10 mouse cellular contexts compared by ENCODE assay signal in the genomic region with DNA sequence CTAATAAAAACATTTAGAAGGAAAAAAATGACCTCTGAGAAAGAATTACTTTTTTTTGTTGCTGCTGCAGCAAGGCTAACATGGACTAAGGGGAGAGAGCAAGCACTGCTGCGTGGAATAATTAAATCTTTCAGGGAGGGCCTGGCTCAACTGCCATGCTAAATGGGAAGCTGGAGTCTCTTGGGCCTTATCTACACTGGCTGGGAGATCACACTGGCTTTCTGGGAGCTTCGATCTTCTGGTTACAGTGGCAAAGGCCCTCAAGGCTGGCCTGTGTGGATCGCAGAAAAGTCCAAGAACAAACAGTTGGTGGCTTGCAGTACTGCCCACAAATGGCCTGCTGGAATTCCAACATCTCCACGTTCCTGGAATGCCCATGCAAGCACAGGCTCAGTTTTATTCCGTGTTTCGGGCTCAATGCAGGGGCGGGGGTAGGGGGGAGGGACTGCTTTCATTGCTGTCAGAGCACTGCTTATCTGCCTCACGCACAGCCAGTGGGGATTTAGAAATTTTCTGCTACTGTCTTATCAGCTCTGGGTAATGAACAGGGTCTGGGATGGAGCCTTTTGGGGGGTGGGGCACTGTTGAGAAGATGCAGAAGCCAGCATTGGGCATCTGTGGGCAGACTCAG.
A peak's percentile ranks its signal among the peaks of the same experiment; 100 is the strongest.
DNase-seq lines count a peak whose midpoint lies in the region; ATAC-seq and TF ChIP-seq lines count a peak whose summit lies in the region.
"Had no signal": no experiment of that assay in that cellular context is flagged by ENCODE, and none has a peak within 500 bp of the region (broad histone marks: within the 10 kb centered on the region; RNA-seq: fewer than 3 reads in every experiment).

No protein-coding gene starts in this region.

- peak; percentile 23 for ATAC-seq in heart, embryonic 14.5 days (ENCODE audit: insufficient number of reproducible peaks, insufficient read depth, low FRiP score, low read depth)
- ATAC-seq in heart, postnatal 0 days (ENCODE audit: insufficient read depth, low read depth) = peak; percentile 48
- ATAC-seq in midbrain, embryonic 13.5 days = peak; percentile 56

- H3K9me3 ChIP-seq in heart, embryonic 14.5 days (ENCODE audit: control insufficient read depth, low read length) = no peaks in the 10 kb centered on the region
- H3K9me3 ChIP-seq in heart, postnatal 0 days (replicated peaks; ENCODE audit: control insufficient read depth, low read length) = no peaks in the 10 kb centered on the region
- H3K9me3 ChIP-seq in midbrain, embryonic 13.5 days = no peaks in the 10 kb centered on the region

- peak overlapping the region; percentile 49 for H3K9ac ChIP-seq in heart, embryonic 14.5 days (ENCODE audit: low read length)
- H3K9ac ChIP-seq in heart, postnatal 0 days (replicated peaks; ENCODE audit: low read depth, low read length) = no peak overlapping the region
- peak overlapping the region; percentile 19; the same call in 1 of the 2 replicates for H3K9ac ChIP-seq in midbrain, embryonic 13.5 days (replicated peaks)
- H3K9ac ChIP-seq: liver, embryonic 14.5 days had no signal

- TF ChIP-seq EP300 in heart, postnatal 0 days (IDR thresholded peaks at IDR 0.05; ENCODE audit: low read depth) = no peak

- no peak overlapping the region for H3K4me3 ChIP-seq in heart, embryonic 14.5 days (ENCODE audit: control insufficient read depth in 1 of 2, insufficient read depth in 1 of 2, low read depth in 1 of 2, low read length in 2 of 2)
- H3K4me3 ChIP-seq in heart, postnatal 0 days (ENCODE audit: low read depth, low read length) = no peak overlapping the region
- H3K4me3 ChIP-seq in midbrain, embryonic 13.5 days (replicated peaks) = no peak overlapping the region
- no peak overlapping the region for H3K4me3 ChIP-seq in thymus, adult 2 months (ENCODE audit: control insufficient read depth, insufficient read depth, low read length)

- no peak for TF ChIP-seq CTCF in brain, embryonic 14.5 days (IDR thresholded peaks at IDR 0.05; ENCODE audit: borderline replicate concordance, extremely low read depth, insufficient read depth, insufficient read length)
- no peak for TF ChIP-seq CTCF in heart, postnatal 0 days (IDR thresholded peaks at IDR 0.05; ENCODE audit: low read depth)
- TF ChIP-seq CTCF in thymus, adult 2 months (IDR thresholded peaks at IDR 0.05; ENCODE audit: borderline replicate concordance, control insufficient read depth, extremely low read depth, insufficient read depth, low read length, poor library complexity) = no peak

- 4% methylated on average over 8 of the region's 8 CpGs for WGBS in heart, embryonic 14.5 days
- WGBS in heart, postnatal 0 days = 22% methylated on average over 8 of the region's 8 CpGs
- 18% methylated on average over 8 of the region's 8 CpGs for WGBS in midbrain, embryonic 13.5 days
- 96% methylated on average over 8 of the region's 8 CpGs for WGBS in thymus, adult 2 months

- H3K4me2 ChIP-seq in heart, embryonic 14.5 days (ENCODE audit: low read length) = peak overlapping the region; percentile 48
- no peak overlapping the region for H3K4me2 ChIP-seq in heart, postnatal 0 days (ENCODE audit: low read depth, low read length)
- peak overlapping the region; percentile 23 for H3K4me2 ChIP-seq in midbrain, embryonic 13.5 days (replicated peaks)

- H3K36me3 ChIP-seq in heart, embryonic 14.5 days (ENCODE audit: control insufficient read depth, insufficient read depth, low read length) = no peaks in the 10 kb centered on the region
- H3K36me3 ChIP-seq in heart, postnatal 0 days (replicated peaks; ENCODE audit: control insufficient read depth, insufficient read depth, low read length) = no peaks in the 10 kb centered on the region
- no peaks in the 10 kb centered on the region for H3K36me3 ChIP-seq in midbrain, embryonic 13.5 days
- no peaks in the 10 kb centered on the region for H3K36me3 ChIP-seq in thymus, adult 2 months (ENCODE audit: control insufficient read depth, insufficient read depth, low read length)

- H3K27ac ChIP-seq in heart, embryonic 14.5 days (replicated peaks in 1 of 2; ENCODE audit: control insufficient read depth in 1 of 2, insufficient read depth in 1 of 2, low read depth in 2 of 2, low read length in 2 of 2) = peak overlapping the region; percentile 94 to 95
- H3K27ac ChIP-seq in heart, postnatal 0 days (ENCODE audit: low read depth) = peak overlapping the region; percentile 73
- peak overlapping the region; percentile 96 for H3K27ac ChIP-seq in midbrain, embryonic 13.5 days
- H3K27ac ChIP-seq in thymus, adult 2 months (ENCODE audit: control insufficient read depth, insufficient read depth, low read length) = no peak overlapping the region
- H3K27ac ChIP-seq: liver, embryonic 14.5 days had no signal

- intact Hi-C loops in heart, postnatal 36 days (cut with DNase I) = no loop called here
- intact Hi-C loops in left cerebral cortex, postnatal 4 days (cut with DNase I) = no loop called here

- no peak for DNase-seq in heart, postnatal 36 days
- DNase-seq in brain, embryonic 14.5 days (ENCODE audit: low read depth) = peak; percentile 76
- DNase-seq in heart, postnatal 0 days (ENCODE audit: low spot score) = no peak
- no peak for DNase-seq in thymus, adult 2 months
- no peak for DNase-seq in natural killer cell, adult 2 months (ENCODE audit: low spot score in 2 of 2)
- DNase-seq in left cerebral cortex, postnatal 4 days = no peak
- DNase-seq: cerebellum, adult 18-20 months had no signal

- no peaks in the 10 kb centered on the region for H3K27me3 ChIP-seq in heart, embryonic 14.5 days (ENCODE audit: control insufficient read depth, insufficient read depth, low read length)
- no peaks in the 10 kb centered on the region for H3K27me3 ChIP-seq in heart, postnatal 0 days (ENCODE audit: control insufficient read depth, insufficient read depth, low read length)
- H3K27me3 ChIP-seq in midbrain, embryonic 13.5 days = no peaks in the 10 kb centered on the region
- H3K27me3 ChIP-seq in thymus, adult 2 months (ENCODE audit: control insufficient read depth, insufficient read depth, low read length) = no peaks in the 10 kb centered on the region

- H3K4me1 ChIP-seq in heart, embryonic 14.5 days (ENCODE audit: control insufficient read depth in 2 of 2, insufficient read depth in 2 of 2, low read length in 2 of 2) = peaks cover 43 to 62% of the 10 kb centered on the region in 2 experiments
- H3K4me1 ChIP-seq in heart, postnatal 0 days (ENCODE audit: control insufficient read depth, insufficient read depth) = peaks cover 44% of the 10 kb centered on the region
- peaks cover 87% of the 10 kb centered on the region for H3K4me1 ChIP-seq in midbrain, embryonic 13.5 days (replicated peaks)
- 0 out of 2 replicates have a peak, but pooled peaks cover 12% of the 10 kb centered on the region for H3K4me1 ChIP-seq in thymus, adult 2 months (replicated peaks; ENCODE audit: control insufficient read depth, insufficient read depth, low read length)

- TF ChIP-seq POLR2A in brain, embryonic 14.5 days (IDR thresholded peaks at IDR 0.05; ENCODE audit: borderline replicate concordance, extremely low read depth, insufficient read depth, insufficient read length, poor library complexity, severe bottlenecking) = no peak
- TF ChIP-seq POLR2A in thymus, adult 2 months (IDR thresholded peaks at IDR 0.05; ENCODE audit: control insufficient read depth, extremely low read depth, insufficient read depth, low read length, poor library complexity) = no peak
